Comparison of ENCODE assay signal across 8 mouse cellular contexts in the genomic region with DNA sequence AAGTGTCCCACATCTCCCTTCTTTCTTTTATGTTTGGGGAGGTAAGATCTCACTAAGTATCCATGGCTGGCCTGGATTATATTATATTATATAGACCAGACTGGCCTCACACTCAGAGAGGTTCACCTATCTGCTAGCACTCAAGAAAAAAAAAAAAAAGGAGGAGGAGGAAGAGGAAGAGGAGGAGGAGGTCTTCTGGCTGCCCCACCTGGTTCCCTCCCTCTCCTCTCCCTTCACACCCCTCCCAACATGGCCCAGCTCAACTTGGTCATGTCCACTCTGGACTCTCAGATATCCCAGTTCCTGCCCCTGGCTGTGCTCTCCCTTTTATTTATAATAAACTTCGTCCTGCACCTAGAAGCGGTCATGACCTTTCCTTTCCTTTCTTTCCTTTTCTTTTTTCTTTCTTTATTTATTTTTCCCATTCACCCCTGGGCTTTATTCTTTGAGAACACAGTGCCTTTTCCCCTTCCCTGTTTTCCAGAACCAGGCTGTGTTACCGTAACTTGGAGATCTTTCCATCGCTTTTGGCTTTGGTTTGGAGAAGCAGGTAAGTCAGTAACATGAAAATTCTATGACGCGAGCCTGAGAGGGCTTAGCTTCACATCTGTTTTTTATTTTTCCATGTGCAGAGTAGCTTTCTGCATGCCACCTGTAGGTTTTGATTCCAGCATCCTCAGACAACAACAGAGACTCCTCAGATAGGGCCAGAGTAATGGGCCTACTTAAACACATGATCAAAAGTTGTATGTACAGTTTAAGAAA. TPM values are rescaled to one million over a fixed set of nuclear protein-coding genes. Genes with fewer than 3 reads are reported as not detected.
DNase-seq lines count a peak whose midpoint lies in the region; ATAC-seq lines count a peak whose summit lies in the region.

Itga6 (plus strand) TSS at position 7 of the 765 bp plus-strand sequence.

- peaks cover 24% of the 10 kb centered on the region for H3K4me1 ChIP-seq in midbrain, embryonic 14.5 days (ENCODE audit: control insufficient read depth, insufficient read depth, low read length)

- H3K4me3 ChIP-seq in midbrain, embryonic 14.5 days (replicated peaks; ENCODE audit: low read depth, low read length), result no peak within 1 kb of the TSS

- no peak within 1 kb of the TSS for H3K27ac ChIP-seq in midbrain, embryonic 14.5 days (replicated peaks; ENCODE audit: low read depth, low read length)

- no peaks in the 10 kb centered on the region for H3K27me3 ChIP-seq in midbrain, embryonic 14.5 days (ENCODE audit: control insufficient read depth, insufficient read depth, low read length)

- 91% methylated on average over 6 of the region's 6 CpGs for WGBS in large intestine, adult 2 months
- WGBS in midbrain, embryonic 14.5 days, result 62% methylated on average over 6 of the region's 6 CpGs

- H3K36me3 ChIP-seq in midbrain, embryonic 14.5 days (ENCODE audit: control insufficient read depth, insufficient read depth, low read length), result no peaks in the 10 kb centered on the region

- no peaks in the 10 kb centered on the region for H3K9me3 ChIP-seq in midbrain, embryonic 14.5 days (ENCODE audit: control insufficient read depth, low read length)

- 0 out of 2 replicates have a peak within 1 kb of the TSS, but pooled peaks have one; percentile 9 for H3K9ac ChIP-seq in midbrain, embryonic 14.5 days (replicated peaks; ENCODE audit: low read length)

- ATAC-seq in midbrain, embryonic 14.5 days (ENCODE audit: low FRiP score, low TSS enrichment), result no peak

- 0 out of 2 replicates have a peak within 1 kb of the TSS, but pooled peaks have one; percentile 6 for H3K4me2 ChIP-seq in midbrain, embryonic 14.5 days (ENCODE audit: low read length)

- no peak for DNase-seq in layer of hippocampus, adult 18-20 months (ENCODE audit: low spot score in 2 of 2)
- no peak for DNase-seq in layer of hippocampus, adult 9-10 months (ENCODE audit: low spot score)
- no peak for DNase-seq in adrenal gland, postnatal 4 days (ENCODE audit: low spot score in 2 of 2)
- DNase-seq in gonadal fat pad, adult 2 months (ENCODE audit: low read depth), result no peak
- no peak for DNase-seq in large intestine, adult 2 months (ENCODE audit: low read depth, low spot score)
- DNase-seq in midbrain, embryonic 14.5 days, result no peak
- no peak for DNase-seq in thymus, adult 18-20 months
- DNase-seq in adipocyte (ENCODE audit: low spot score), result no peak

RNA-seq across cellular contexts. Expression of gene Itga6, which starts in this region (rescaled TPM):
- 10 to 100 TPM; 19.2 to 19.4 TPM for total RNA-seq in layer of hippocampus, adult 18-20 months (2021)
- total RNA-seq in adrenal gland, postnatal 4 days (2021), result 100 to 1,000 TPM; 240 to 287 TPM
- polyA plus RNA-seq in gonadal fat pad, adult 2 months (2012; rRNA removed), result 48.9 and 71.3 TPM in 2 replicates
- polyA plus RNA-seq in large intestine, adult 2 months (2012; rRNA removed), result 58.6 and 81.2 TPM in 2 replicates
- 15.9 and 21.6 TPM in 2 replicates for polyA plus RNA-seq in midbrain, embryonic 14.5 days (2014; fragmentation: Nextera tagmentation; extraction: Ambion mirVana)

Comparison
In these comparisons a context has a peak if more than half of its experiments do, and no peak if none do; other contexts are left out.
1. RNA of gene Itga6 (total RNA-seq): 240 to 287 TPM in adrenal gland, postnatal 4 days; 19.2 to 19.4 TPM in layer of hippocampus, adult 18-20 months; every median in the first group is over 10 times any median in the second.